Mouse (Mus musculus): Measurements from ENCODE around the gene Gm7030. TPM values are rescaled to one million over a fixed set of nuclear protein-coding genes. Genes with fewer than 3 reads are reported as not detected.
"Not testable (repeated sequence)": the region's sequence is repeated elsewhere in the genome, so short reads cannot be mapped to it uniquely, and the experiment has no call there.

Gm7030 gene
- polyA plus RNA-seq, 1 experiment from 2014 or later, result not detected

GRCm38 (mm10) chr17:36124111-36124510 lies 5.1 kb downstream of the Gm7030 start:
- not testable (repeated sequence) for H3K4me1 ChIP-seq; H3K4me3 ChIP-seq; H3K9ac ChIP-seq; H3K4me2 ChIP-seq; H3K9me3 ChIP-seq; ATAC-seq (ENCODE audit: insufficient number of reproducible peaks, low FRiP score, low TSS enrichment, low read depth); H3K27ac ChIP-seq; H3K36me3 ChIP-seq
- WGBS, result 49% methylated on average over 3 of the region's 3 CpGs
- H3K27me3 ChIP-seq, result peaks cover 34% of the 10 kb centered on the region

DNA sequence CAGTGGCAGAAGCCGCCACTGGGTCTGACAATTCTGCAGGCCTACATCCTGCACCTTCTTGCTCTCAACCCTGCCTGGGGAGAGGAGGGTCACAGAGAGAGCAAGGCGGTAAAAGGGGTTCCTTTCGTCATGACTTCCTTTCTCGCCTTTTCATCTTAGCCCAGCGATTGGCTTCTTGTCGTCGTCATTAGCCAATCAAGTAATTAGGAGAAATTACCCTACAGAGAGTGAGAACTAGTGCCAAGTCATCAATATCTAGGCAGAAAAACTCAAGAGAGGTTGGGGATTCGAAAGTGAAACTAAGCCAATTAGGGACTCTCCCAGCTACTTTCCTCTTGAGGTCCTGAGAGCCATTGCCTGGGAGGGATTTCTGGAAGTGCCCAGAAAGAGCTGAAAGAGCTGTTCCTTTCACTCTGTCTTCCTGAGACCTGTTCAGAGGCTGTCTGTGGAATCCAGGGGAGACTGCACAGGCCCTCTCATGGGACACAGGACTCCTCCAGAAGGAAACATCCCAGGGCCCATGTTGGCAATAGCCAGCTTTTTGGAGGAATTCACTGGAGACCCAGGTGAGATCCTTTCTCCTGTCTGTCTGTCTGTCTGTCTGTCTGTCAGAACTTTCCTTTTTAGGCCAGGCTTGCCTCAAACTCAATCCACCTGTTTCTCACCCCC lies 7.7 kb downstream of the Gm7030 start, which contains the start of gene Gm19684:
Gene Gm19684 (plus strand): TSS at position 327 of the 669 bp plus-strand sequence.
- Histone ChIP-seq H3K27me3 (peaks cover 38% of the 10 kb centered on the region), H3K4me3 (0 out of 2 replicates have a peak within 1 kb of the TSS, but pooled peaks have one; percentile 7)
- not testable (repeated sequence) for H3K4me1 ChIP-seq; H3K9me3 ChIP-seq; ATAC-seq (ENCODE audit: insufficient number of reproducible peaks, low FRiP score, low TSS enrichment, low read depth); H3K36me3 ChIP-seq; H3K4me2 ChIP-seq; H3K9ac ChIP-seq; H3K27ac ChIP-seq
- 4% methylated on average over 8 of the region's 8 CpGs for WGBS

DNA sequence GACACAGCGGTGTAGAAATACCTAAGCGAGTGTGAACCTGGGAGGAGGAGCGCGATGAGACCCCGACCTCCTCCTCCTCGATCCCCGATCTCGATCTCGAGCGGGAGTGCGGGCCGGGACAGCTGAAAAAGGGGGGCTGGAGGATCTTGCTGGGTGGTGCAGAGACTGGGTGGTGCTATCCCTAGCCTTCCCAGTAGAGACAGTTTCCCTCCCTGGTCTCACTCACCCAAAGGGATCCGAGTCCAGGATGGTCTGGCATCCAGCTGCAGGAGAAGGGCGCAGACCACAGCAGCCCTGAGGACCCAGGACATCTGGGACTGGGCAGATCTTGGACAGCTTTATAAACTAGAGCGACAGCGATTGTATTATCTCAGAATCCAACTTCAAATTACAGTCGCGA lies 8.4 kb downstream of the Gm7030 start:
- H3K9me3 ChIP-seq; H3K4me3 ChIP-seq; H3K27ac ChIP-seq; H3K9ac ChIP-seq; H3K4me1 ChIP-seq; ATAC-seq (ENCODE audit: insufficient number of reproducible peaks, low FRiP score, low TSS enrichment, low read depth); H3K36me3 ChIP-seq; H3K4me2 ChIP-seq: not testable (repeated sequence)
- WGBS, result 22% methylated on average over 18 of the region's 18 CpGs
- peaks cover 38% of the 10 kb centered on the region for H3K27me3 ChIP-seq

- ATAC-seq (ENCODE audit: insufficient number of reproducible peaks, low FRiP score, low TSS enrichment, low read depth), result not testable (repeated sequence)
- peaks cover 33% of the 10 kb centered on the region for H3K27me3 ChIP-seq
Measured at GRCm38 (mm10) chr17:36116545-36116944, 12.7 kb downstream of the Gm7030 start.

DNA sequence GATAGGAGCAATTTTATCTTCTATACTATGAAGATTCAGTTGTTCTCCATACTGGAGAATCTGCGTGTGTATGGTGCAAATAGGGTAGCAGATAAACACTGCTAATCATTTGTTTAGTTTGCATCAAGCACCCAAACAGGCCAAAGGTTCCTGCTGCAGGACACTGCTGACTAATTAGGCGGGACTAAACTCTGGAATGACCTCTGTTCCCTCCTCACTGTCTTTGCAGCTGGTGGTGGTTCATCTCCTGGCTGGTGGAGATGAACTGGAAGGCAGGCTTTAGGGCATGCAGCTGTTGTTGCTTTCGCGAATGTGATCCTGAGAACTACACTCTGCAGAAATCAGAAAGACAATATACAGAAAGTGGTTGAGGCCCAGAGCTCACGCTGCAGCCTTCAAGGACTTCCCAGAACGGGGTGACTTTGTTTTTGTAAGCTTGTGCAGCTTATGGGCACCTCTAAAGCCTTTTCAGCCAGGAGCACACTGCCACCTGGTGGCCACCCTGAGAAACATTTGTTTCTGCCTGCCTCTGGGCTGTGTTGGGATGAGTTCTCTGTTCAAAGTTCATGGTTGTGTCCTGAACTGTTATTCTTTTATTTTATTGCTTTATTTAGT lies 15.1 kb downstream of the Gm7030 start:
- H3K36me3 ChIP-seq; H3K4me3 ChIP-seq; H3K4me2 ChIP-seq; H3K4me1 ChIP-seq; H3K9ac ChIP-seq; H3K27ac ChIP-seq; ATAC-seq (ENCODE audit: insufficient number of reproducible peaks, low FRiP score, low TSS enrichment, low read depth); H3K9me3 ChIP-seq: not testable (repeated sequence)
- peaks cover 36% of the 10 kb centered on the region for H3K27me3 ChIP-seq
- WGBS, result 16% methylated on average over 6 of the region's 6 CpGs

More at GRCm38 (mm10) chr17:36116545-36116944, 12.7 kb downstream of the Gm7030 start:
- not testable (repeated sequence) for H3K27ac ChIP-seq, H3K4me3 ChIP-seq, H3K4me2 ChIP-seq, H3K9ac ChIP-seq, H3K36me3 ChIP-seq, H3K4me1 ChIP-seq, H3K9me3 ChIP-seq
- WGBS, result 22% methylated on average over 3 of the region's 3 CpGs

- H3K36me3 ChIP-seq, H3K9ac ChIP-seq: not testable (repeated sequence)
Measured at GRCm38 (mm10) chr17:36111510-36111868, 17.7 kb downstream of the Gm7030 start.

GRCm38 (mm10) chr17:36110641-36111509 lies 18.4 kb downstream of the Gm7030 start:
- Histone ChIP-seq H3K4me3 (peak overlapping the region; percentile 39), H3K27me3 (peaks cover 32% of the 10 kb centered on the region), H3K4me2 (peak overlapping the region; percentile 76)
- H3K4me1 ChIP-seq, H3K9me3 ChIP-seq, H3K9ac ChIP-seq, H3K36me3 ChIP-seq, H3K27ac ChIP-seq: not testable (repeated sequence)
- WGBS, result under 1% methylated on average over 57 of the region's 57 CpGs
- ATAC-seq (ENCODE audit: insufficient number of reproducible peaks, low FRiP score, low TSS enrichment, low read depth), result 0 out of 2 replicates have a peak, but pooled peaks have one; percentile 63

More at GRCm38 (mm10) chr17:36111510-36111868, 17.7 kb downstream of the Gm7030 start:
- H3K4me1 ChIP-seq; H3K9me3 ChIP-seq; H3K27ac ChIP-seq; ATAC-seq (ENCODE audit: insufficient number of reproducible peaks, low FRiP score, low TSS enrichment, low read depth): not testable (repeated sequence)
- Histone ChIP-seq H3K4me3 (peak overlapping the region; percentile 39), H3K27me3 (peaks cover 32% of the 10 kb centered on the region), H3K4me2 (peak overlapping the region; percentile 76)
- WGBS, result 4% methylated on average over 10 of the region's 10 CpGs

DNA sequence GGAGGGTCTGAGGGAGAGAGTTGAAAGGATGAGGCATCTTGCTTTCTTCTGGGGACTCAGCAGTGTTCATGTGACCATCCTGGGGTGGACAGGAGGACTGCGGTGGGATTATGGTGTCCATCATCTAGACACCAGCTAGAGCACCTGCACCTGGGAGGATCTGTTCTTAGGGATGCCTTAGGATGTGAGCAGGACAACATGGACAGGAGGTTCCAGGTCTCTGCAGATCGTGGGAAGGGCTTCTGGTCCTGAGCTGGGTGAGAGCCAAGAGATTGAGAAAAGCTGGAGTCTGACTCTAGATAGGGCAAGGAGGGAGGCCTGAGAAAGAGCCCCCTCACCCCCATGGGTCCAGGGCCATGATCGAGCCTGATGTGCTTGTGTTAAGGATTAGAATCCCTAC lies 19.1 kb downstream of the Gm7030 start:
- H3K9me3 ChIP-seq; H3K9ac ChIP-seq; ATAC-seq (ENCODE audit: insufficient number of reproducible peaks, low FRiP score, low TSS enrichment, low read depth); H3K4me1 ChIP-seq; H3K4me3 ChIP-seq; H3K4me2 ChIP-seq; H3K36me3 ChIP-seq; H3K27ac ChIP-seq: not testable (repeated sequence)
- WGBS, result 57% methylated on average over 3 of the region's 3 CpGs
- peaks cover 32% of the 10 kb centered on the region for H3K27me3 ChIP-seq

DNA sequence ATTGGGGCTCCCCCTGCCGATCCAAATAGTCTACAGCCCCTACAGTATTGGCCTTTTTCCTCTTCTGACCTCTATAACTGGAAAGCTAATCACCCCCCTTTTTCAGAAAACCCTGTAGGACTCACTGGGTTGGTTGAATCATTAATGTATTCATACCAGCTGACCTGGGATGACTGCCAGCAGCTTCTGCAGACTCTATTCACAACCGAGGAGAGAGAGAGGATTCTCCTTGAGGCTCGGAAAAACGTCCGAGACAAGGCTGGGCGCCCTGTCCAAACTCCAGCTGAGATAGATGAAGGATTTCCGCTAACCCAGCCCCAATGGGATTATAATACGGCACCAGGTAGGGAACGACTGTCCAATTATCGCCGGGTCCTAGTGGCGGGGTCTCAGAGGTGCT lies 27.1 kb downstream of the Gm7030 start:
- H3K9ac ChIP-seq; H3K27me3 ChIP-seq; H3K4me1 ChIP-seq; H3K9me3 ChIP-seq; ATAC-seq (ENCODE audit: insufficient number of reproducible peaks, low FRiP score, low TSS enrichment, low read depth); H3K4me3 ChIP-seq; H3K36me3 ChIP-seq; H3K27ac ChIP-seq; H3K4me2 ChIP-seq: not testable (repeated sequence)
- 86% methylated on average over 12 of the region's 12 CpGs for WGBS

DNA sequence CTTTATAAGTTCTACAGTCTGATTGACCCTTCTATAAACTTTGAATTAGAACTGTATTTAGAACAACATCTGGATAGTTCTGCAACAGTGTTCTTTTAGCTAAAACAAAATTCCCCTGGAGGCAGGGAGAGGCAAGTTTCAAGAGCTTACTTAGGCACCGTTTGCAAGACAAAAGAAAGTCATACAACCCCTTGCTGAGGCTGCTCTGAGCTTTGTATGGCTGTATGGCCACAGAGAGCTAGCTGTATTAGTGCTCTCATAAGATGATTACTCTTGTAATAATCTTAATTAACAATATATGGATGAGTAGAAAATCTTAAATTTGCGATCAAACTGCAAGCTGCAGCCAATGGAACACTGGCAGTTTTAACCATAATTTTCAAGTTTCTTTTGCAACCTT lies 29.6 kb downstream of the Gm7030 start:
- not testable (repeated sequence) for H3K9me3 ChIP-seq; H3K27ac ChIP-seq; H3K27me3 ChIP-seq; H3K4me3 ChIP-seq; H3K4me2 ChIP-seq; H3K9ac ChIP-seq; ATAC-seq (ENCODE audit: insufficient number of reproducible peaks, low FRiP score, low TSS enrichment, low read depth); H3K36me3 ChIP-seq; H3K4me1 ChIP-seq
- 59% methylated on average over 2 of the region's 2 CpGs for WGBS

- Histone ChIP-seq H3K9me3 (no peaks in the 10 kb centered on the region), H3K9ac (no peak overlapping the region), H3K4me3 (no peak overlapping the region), H3K4me2 (no peak overlapping the region), H3K27ac (no peak overlapping the region), H3K36me3 (no peaks in the 10 kb centered on the region), H3K4me1 (no peaks in the 10 kb centered on the region), H3K27me3 (peaks cover 5% of the 10 kb centered on the region; the same call in 1 of the 2 replicates)
- 30% methylated on average over 3 of the region's 3 CpGs for WGBS
- ATAC-seq (ENCODE audit: insufficient number of reproducible peaks, low FRiP score, low TSS enrichment, low read depth), result no peak
Measured at GRCm38 (mm10) chr17:36093936-36094335, 35.3 kb downstream of the Gm7030 start.

DNA sequence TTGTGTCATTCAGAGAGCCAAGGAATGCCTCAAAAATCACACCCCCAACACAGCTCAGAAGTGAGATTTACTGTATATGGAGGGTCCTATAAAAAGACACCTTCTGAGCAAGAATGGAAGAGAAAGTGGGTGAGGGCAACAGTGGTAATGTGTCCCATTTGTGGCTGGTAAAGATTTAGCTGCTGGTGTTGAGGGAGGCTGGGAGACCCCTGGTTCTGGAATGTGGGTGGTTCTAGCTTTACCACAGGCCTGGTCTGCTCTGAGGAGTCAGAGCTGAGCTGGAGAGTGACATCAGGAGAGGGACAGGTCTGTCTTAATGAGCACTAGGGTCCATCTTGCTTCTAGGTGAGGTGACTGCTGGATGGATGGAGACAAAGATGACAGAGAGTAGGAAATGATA lies 36.7 kb downstream of the Gm7030 start:
- not testable (repeated sequence) for H3K27me3 ChIP-seq; H3K9me3 ChIP-seq; ATAC-seq (ENCODE audit: insufficient number of reproducible peaks, low FRiP score, low TSS enrichment, low read depth); H3K4me3 ChIP-seq; H3K4me2 ChIP-seq; H3K9ac ChIP-seq; H3K27ac ChIP-seq; H3K36me3 ChIP-seq; H3K4me1 ChIP-seq

Measured in limb, embryonic 15.5 days (tissue).